22 mouse cellular contexts compared by ENCODE assay signal in the genomic region with DNA sequence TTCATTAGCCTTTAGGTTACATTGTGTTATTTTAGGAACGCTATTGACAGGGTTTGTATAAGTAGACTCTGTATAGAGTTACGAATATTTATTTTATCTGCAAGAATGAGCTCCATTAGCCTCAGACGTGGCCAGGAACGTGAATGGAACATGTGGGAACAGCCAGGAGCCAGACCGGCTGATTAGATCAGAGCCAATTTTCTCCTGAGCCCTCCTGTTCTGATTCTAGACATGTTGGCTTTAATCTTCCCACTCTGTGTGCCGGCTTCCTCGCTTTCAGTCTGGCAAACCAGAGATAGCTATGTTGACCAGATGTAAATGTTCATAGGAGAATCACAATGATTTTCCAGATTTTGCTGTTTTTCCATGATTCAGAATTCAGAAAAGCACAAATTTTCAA. TPM values are rescaled to one million over a fixed set of nuclear protein-coding genes. Genes with fewer than 3 reads are reported as not detected.
A peak's percentile ranks its signal among the peaks of the same experiment; 100 is the strongest.
DNase-seq lines count a peak whose midpoint lies in the region; ATAC-seq and TF ChIP-seq lines count a peak whose summit lies in the region.
"Had no signal": no experiment of that assay in that cellular context is flagged by ENCODE, and none has a peak within 500 bp of the region (broad histone marks: within the 10 kb centered on the region; RNA-seq: fewer than 3 reads in every experiment).

No protein-coding gene starts in this region.

- no peak overlapping the region for H3K4me3 ChIP-seq in embryonic facial prominence, embryonic 11.5 days (ENCODE audit: low read depth, low read length)
- no peak overlapping the region for H3K4me3 ChIP-seq in thymus, adult 2 months (ENCODE audit: control insufficient read depth, insufficient read depth, low read length)
- H3K4me3 ChIP-seq: embryonic facial prominence, embryonic 13.5 days; heart, embryonic 10.5 days; hindbrain, embryonic 15.5 days had no signal

- no peak overlapping the region for H3K9ac ChIP-seq in embryonic facial prominence, embryonic 11.5 days (replicated peaks; ENCODE audit: low read length)
- H3K9ac ChIP-seq: embryonic facial prominence, embryonic 13.5 days; hindbrain, embryonic 15.5 days had no signal

- intact Hi-C loops in left cerebral cortex, postnatal 4 days (cut with DNase I), result no loop called here

- no peak; the same call in 1 of the 2 replicates for ATAC-seq in embryonic facial prominence, embryonic 11.5 days (replicated peaks; ENCODE audit: insufficient number of reproducible peaks, low FRiP score, low TSS enrichment, low read depth)
- ATAC-seq: intestine, postnatal 0 days had no signal

- 35% methylated on average over 7 of the region's 7 CpGs for WGBS in embryonic facial prominence, embryonic 11.5 days
- WGBS in thymus, adult 2 months, result 92% methylated on average over 7 of the region's 7 CpGs

- H3K36me3 ChIP-seq in embryonic facial prominence, embryonic 11.5 days (replicated peaks; ENCODE audit: control insufficient read depth, insufficient read depth, low read depth, low read length), result no peaks in the 10 kb centered on the region
- H3K36me3 ChIP-seq in thymus, adult 2 months (ENCODE audit: control insufficient read depth, insufficient read depth, low read length), result no peaks in the 10 kb centered on the region
- H3K36me3 ChIP-seq: embryonic facial prominence, embryonic 13.5 days; heart, embryonic 10.5 days; hindbrain, embryonic 15.5 days had no signal

- no peak for TF ChIP-seq CTCF in brain, embryonic 14.5 days (IDR thresholded peaks at IDR 0.05; ENCODE audit: borderline replicate concordance, extremely low read depth, insufficient read depth, insufficient read length)
- no peak for TF ChIP-seq CTCF in thymus, adult 2 months (IDR thresholded peaks at IDR 0.05; ENCODE audit: borderline replicate concordance, control insufficient read depth, extremely low read depth, insufficient read depth, low read length, poor library complexity)

- H3K9me3 ChIP-seq in embryonic facial prominence, embryonic 11.5 days (replicated peaks; ENCODE audit: control insufficient read depth, low read length), result no peaks in the 10 kb centered on the region
- H3K9me3 ChIP-seq: embryonic facial prominence, embryonic 13.5 days; heart, embryonic 10.5 days; hindbrain, embryonic 15.5 days had no signal

- H3K27me3 ChIP-seq in embryonic facial prominence, embryonic 11.5 days (ENCODE audit: control insufficient read depth, insufficient read depth, low read length), result no peaks in the 10 kb centered on the region
- H3K27me3 ChIP-seq in thymus, adult 2 months (ENCODE audit: control insufficient read depth, insufficient read depth, low read length), result no peaks in the 10 kb centered on the region
- H3K27me3 ChIP-seq: embryonic facial prominence, embryonic 13.5 days; hindbrain, embryonic 15.5 days had no signal

- H3K27ac ChIP-seq in embryonic facial prominence, embryonic 11.5 days (replicated peaks; ENCODE audit: low read depth, low read length), result no peak overlapping the region
- no peak overlapping the region for H3K27ac ChIP-seq in thymus, adult 2 months (ENCODE audit: control insufficient read depth, insufficient read depth, low read length)
- H3K27ac ChIP-seq: embryonic facial prominence, embryonic 13.5 days; heart, embryonic 10.5 days; hindbrain, embryonic 15.5 days; macrophage had no signal

- DNase-seq in heart, adult 11 months, result peak; percentile 82
- no peak for DNase-seq in heart, adult 18-20 months
- DNase-seq in left cerebral cortex, postnatal 4 days, result peak; percentile 22
- no peak for DNase-seq in left cerebral cortex, adult 11 months (ENCODE audit: low spot score)
- DNase-seq in brain, embryonic 14.5 days (ENCODE audit: low read depth), result peak; percentile 48
- DNase-seq in embryonic facial prominence, embryonic 11.5 days (ENCODE audit: low spot score), result peak; percentile 49
- no peak for DNase-seq in adrenal gland, postnatal 14 days
- DNase-seq in thymus, adult 2 months, result no peak
- DNase-seq: adrenal gland, adult 2 months; cerebellum, adult 11 months; gastrocnemius, postnatal 25 days; lung, adult 18-20 months; right cerebral cortex, postnatal 14 days; spleen, adult 18-20 months; thymus, adult 18-20 months had no signal

- TF ChIP-seq POLR2A in brain, embryonic 14.5 days (IDR thresholded peaks at IDR 0.05; ENCODE audit: borderline replicate concordance, extremely low read depth, insufficient read depth, insufficient read length, poor library complexity, severe bottlenecking), result no peak
- no peak for TF ChIP-seq POLR2A in thymus, adult 2 months (IDR thresholded peaks at IDR 0.05; ENCODE audit: control insufficient read depth, extremely low read depth, insufficient read depth, low read length, poor library complexity)

- no peak overlapping the region for H3K4me2 ChIP-seq in embryonic facial prominence, embryonic 11.5 days (ENCODE audit: low read depth, low read length)
- H3K4me2 ChIP-seq: embryonic facial prominence, embryonic 13.5 days; hindbrain, embryonic 15.5 days; liver, embryonic 11.5 days; midbrain, embryonic 11.5 days had no signal

- no peaks in the 10 kb centered on the region for H3K4me1 ChIP-seq in embryonic facial prominence, embryonic 11.5 days (ENCODE audit: control insufficient read depth, insufficient read depth, low read length)
- H3K4me1 ChIP-seq in thymus, adult 2 months (replicated peaks; ENCODE audit: control insufficient read depth, insufficient read depth, low read length), result no peaks in the 10 kb centered on the region
- H3K4me1 ChIP-seq: heart, embryonic 10.5 days; hindbrain, embryonic 15.5 days had no signal

RNA-seq across cellular contexts. Expression of a gene that starts 22.6 kb away (rescaled TPM):
- total RNA-seq in heart, adult 18-20 months (2021), result 10 to 100 TPM; 74.5 to 82.5 TPM
- 10 to 100 TPM; 36.7 to 37.5 TPM for total RNA-seq in left cerebral cortex, postnatal 4 days (2021)
- 5.4 and 11.8 TPM in 2 replicates for polyA plus RNA-seq in brain, embryonic 14.5 days (2012; rRNA removed)
- polyA plus RNA-seq in embryonic facial prominence, embryonic 11.5 days (2014; fragmentation: Nextera tagmentation; extraction: Ambion mirVana), result 0.81 and 1.3 TPM in 2 replicates
- total RNA-seq in adrenal gland, postnatal 14 days (2021), result 10.7 and 13.2 TPM in 2 replicates
- polyA plus RNA-seq in thymus, adult 2 months (2012; rRNA removed), result 3.7 and 6.4 TPM in 2 replicates
- polyA plus RNA-seq: macrophage had no signal

Comparison
In these comparisons a context has a peak if more than half of its experiments do, and no peak if none do; other contexts are left out.
1. DNase-seq: peak in heart, adult 11 months (single experiment), left cerebral cortex, postnatal 4 days (single experiment), brain, embryonic 14.5 days (single experiment) and embryonic facial prominence, embryonic 11.5 days (single experiment); none in heart, adult 18-20 months (0 of 2), left cerebral cortex, adult 11 months (single experiment), adrenal gland, postnatal 14 days (single experiment) and thymus, adult 2 months (single experiment).